Mouse (Mus musculus): ENCODE data around the gene Tagln2.
A peak's percentile ranks its signal among the peaks of the same experiment; 100 is the strongest.

Gene Tagln2

GRCm38 (mm10) chr1:172503111-172503997, 3.5 kb downstream of the Tagln2 start:
- no peak for DNase-seq (ENCODE audit: low spot score)

GRCm38 (mm10) chr1:172504756-172505155, 4.9 kb downstream of the Tagln2 start:
- no peak for DNase-seq (ENCODE audit: low spot score)

GRCm38 (mm10) chr1:172507001-172507400, 7.2 kb downstream of the Tagln2 start:
- no peak for DNase-seq (ENCODE audit: low spot score)

- no peak for DNase-seq (ENCODE audit: low spot score)
Observed at GRCm38 (mm10) chr1:172507701-172508100, 7.9 kb downstream of the Tagln2 start.

- DNase-seq (ENCODE audit: low spot score): no peak
Observed at GRCm38 (mm10) chr1:172508172-172508571, 8.3 kb downstream of the Tagln2 start.

- DNase-seq (ENCODE audit: low spot score): no peak
Observed at GRCm38 (mm10) chr1:172509235-172509634, 9.4 kb downstream of the Tagln2 start.

- DNase-seq (ENCODE audit: low spot score): no peak
Observed at GRCm38 (mm10) chr1:172509983-172510382, 10.1 kb downstream of the Tagln2 start.

GRCm38 (mm10) chr1:172510421-172510972, 10.7 kb downstream of the Tagln2 start:
- DNase-seq (ENCODE audit: low spot score): no peak

- DNase-seq (ENCODE audit: low spot score): no peak
Observed at GRCm38 (mm10) chr1:172512962-172513361, 13.1 kb downstream of the Tagln2 start.

GRCm38 (mm10) chr1:172513525-172514212, 13.8 kb downstream of the Tagln2 start:
- DNase-seq (ENCODE audit: low spot score): no peak

GRCm38 (mm10) chr1:172514213-172514529, 14.3 kb downstream of the Tagln2 start:
- no peak for DNase-seq (ENCODE audit: low spot score)

- DNase-seq (ENCODE audit: low spot score): no peak
Observed at GRCm38 (mm10) chr1:172514551-172515268, 14.9 kb downstream of the Tagln2 start.

GRCm38 (mm10) chr1:172515396-172515795, 15.5 kb downstream of the Tagln2 start:
- DNase-seq (ENCODE audit: low spot score): no peak

GRCm38 (mm10) chr1:172518013-172518412, 18.2 kb downstream of the Tagln2 start:
- no peak for DNase-seq (ENCODE audit: low spot score)

- no peak for DNase-seq (ENCODE audit: low spot score)
Observed at GRCm38 (mm10) chr1:172519644-172520043, 19.8 kb downstream of the Tagln2 start.

- peak; percentile 36 for DNase-seq (ENCODE audit: low spot score)
Observed at GRCm38 (mm10) chr1:172520576-172521440, 21.0 kb downstream of the Tagln2 start, which contains the start of gene Cfap45. Cfap45 (plus strand) TSS chr1:172520801.

- no peak for DNase-seq (ENCODE audit: low spot score)
Observed at GRCm38 (mm10) chr1:172522524-172522923, 22.7 kb downstream of the Tagln2 start.

GRCm38 (mm10) chr1:172523699-172524101, 23.9 kb downstream of the Tagln2 start:
- no peak for DNase-seq (ENCODE audit: low spot score)

- DNase-seq (ENCODE audit: low spot score): no peak
Observed at GRCm38 (mm10) chr1:172525027-172525764, 25.3 kb downstream of the Tagln2 start.

GRCm38 (mm10) chr1:172525971-172526370, 26.1 kb downstream of the Tagln2 start:
- DNase-seq (ENCODE audit: low spot score): no peak

Measured in ovary, postnatal 10 days (tissue).